Mouse (Mus musculus): Measurements from ENCODE around the gene RPS10-NUDT3. TPM values are rescaled to one million over a fixed set of nuclear protein-coding genes. Genes with fewer than 3 reads are reported as not detected.

RPS10-NUDT3 gene
- polyA plus RNA-seq, 1 experiment from 2014 or later: not detected

DNA sequence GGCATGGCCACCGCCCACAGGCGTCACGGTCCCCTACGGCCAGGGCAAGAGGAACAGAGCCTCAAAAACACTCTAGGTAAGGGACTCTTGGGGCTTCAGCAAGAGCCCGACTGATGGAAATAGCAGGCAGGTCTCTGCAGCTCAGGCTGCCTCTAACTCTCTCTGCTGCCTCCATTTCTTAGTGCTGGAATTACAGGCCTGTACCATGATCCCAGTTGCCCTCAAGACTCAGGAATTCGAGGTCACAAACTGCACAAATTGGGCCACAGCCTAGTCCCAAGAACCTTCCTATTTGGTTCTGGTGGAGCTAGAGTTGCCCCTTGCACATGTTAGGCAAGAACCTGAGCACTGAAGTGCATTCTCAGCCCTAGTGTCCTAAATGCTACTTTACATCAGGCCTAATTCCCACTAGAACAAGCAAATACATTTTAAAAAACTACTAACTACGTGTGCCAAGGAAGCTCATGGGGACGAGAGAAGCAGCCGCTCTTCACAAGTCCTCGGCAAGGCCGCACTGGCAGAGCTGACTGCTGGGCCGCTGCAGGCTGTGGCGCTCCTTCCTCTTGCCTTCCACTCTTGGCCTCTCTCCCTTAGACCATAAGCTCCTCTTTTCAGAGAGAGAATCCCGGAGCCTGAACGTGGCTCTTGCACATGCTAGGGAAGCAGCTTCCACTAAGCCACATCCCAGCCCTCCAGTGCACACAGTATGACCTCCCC lies 39.2 kb downstream of the RPS10-NUDT3 start:
- peaks cover 4% of the 10 kb centered on the region; the same call in 1 of the 2 replicates for H3K4me1 ChIP-seq
- peaks cover 65% of the 10 kb centered on the region for H3K36me3 ChIP-seq
- DNase-seq (ENCODE audit: low spot score): no peak
- no peak overlapping the region for H3K27ac ChIP-seq (replicated peaks)
- H3K4me3 ChIP-seq: no peak overlapping the region
- no peaks in the 10 kb centered on the region for H3K27me3 ChIP-seq (ENCODE audit: low read depth, poor library complexity, severe bottlenecking)
- H3K9me3 ChIP-seq (replicated peaks): no peaks in the 10 kb centered on the region
- WGBS: 92% methylated on average over 15 of the region's 15 CpGs

DNA sequence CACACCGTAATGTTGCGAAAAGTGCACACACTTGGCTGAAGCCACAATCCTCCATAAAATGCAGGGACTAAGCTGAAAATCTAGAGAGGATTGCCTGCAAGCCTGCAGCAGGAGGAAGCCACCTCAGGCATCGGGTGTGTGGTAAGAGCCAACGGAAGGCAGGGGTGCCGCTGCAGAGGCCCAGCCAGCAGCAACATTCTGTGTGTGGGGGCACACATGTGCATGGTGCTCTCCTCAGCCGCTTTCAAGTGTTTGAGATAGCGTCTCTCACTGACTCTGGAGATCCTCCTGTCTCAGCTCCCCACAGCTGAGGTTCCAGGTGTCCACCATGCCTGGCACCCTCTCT lies 42.5 kb downstream of the RPS10-NUDT3 start:
- Histone ChIP-seq H3K4me3 (no peak overlapping the region), H3K4me1 (peaks cover 6% of the 10 kb centered on the region), H3K27ac (replicated peaks) (no peak overlapping the region), H3K27me3 (ENCODE audit: low read depth, poor library complexity, severe bottlenecking) (no peaks in the 10 kb centered on the region), H3K9me3 (replicated peaks) (no peaks in the 10 kb centered on the region), H3K36me3 (peaks cover 98% of the 10 kb centered on the region)
- 93% methylated on average over 7 of the region's 7 CpGs for WGBS
- no peak for DNase-seq (ENCODE audit: low spot score)

DNA sequence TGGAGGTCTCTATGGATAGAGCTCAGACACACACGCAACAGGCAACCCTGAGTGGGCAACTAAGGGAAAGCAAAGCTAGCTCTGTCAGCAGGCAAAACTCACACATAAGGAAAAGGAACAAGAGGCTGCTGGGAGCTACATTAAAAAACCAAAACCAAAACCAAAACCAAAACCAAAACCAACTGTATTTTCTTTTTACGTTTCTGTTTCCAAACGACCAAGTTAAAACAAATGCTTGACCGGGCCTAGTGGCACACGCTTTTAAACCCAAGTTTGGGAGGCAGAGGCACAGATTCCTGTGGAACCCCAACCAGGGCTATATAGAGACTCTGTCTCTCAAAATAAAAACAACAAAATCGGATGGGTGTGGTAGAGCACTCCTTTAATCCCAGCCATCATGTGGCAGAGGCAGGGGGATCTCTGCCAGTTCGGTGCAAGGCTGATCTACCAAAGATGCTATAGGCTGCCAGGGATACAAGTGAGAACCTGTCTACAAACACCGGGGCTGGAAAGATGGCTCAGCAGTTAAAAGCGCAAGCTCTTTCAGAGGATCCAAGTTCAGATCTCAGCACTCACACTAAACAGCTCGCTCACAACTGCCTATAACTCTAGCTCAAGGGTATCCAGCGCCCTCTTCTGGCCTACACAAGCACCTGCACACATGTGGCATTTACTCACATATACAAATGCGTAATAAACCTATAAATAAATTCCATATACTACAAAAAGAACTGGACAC lies 43.0 kb downstream of the RPS10-NUDT3 start:
- WGBS: 90% methylated on average over 12 of the region's 12 CpGs
- DNase-seq (ENCODE audit: low spot score): no peak
- peaks cover 98% of the 10 kb centered on the region for H3K36me3 ChIP-seq

DNA sequence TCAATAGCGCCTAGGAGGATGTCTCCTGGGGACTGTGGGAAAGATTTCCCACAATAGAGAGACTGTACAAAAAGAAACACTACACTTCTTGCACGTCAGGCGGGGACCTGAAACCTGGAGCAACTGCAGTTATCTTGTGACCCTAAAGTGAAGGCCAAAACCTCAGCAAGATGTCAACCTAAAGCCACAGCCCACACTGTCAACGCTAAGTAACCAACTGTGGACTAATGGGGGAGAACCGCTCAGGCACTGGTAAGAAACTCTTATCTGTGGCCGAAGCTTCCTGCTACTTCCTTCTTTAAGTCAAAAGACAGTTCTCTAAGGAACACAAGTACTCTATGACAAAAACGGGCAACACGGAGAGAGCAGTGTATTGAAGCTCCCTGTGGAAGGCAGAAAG lies 46.8 kb downstream of the RPS10-NUDT3 start:
- no peak overlapping the region for H3K4me3 ChIP-seq
- H3K27me3 ChIP-seq (ENCODE audit: low read depth, poor library complexity, severe bottlenecking): no peaks in the 10 kb centered on the region
- no peak for DNase-seq (ENCODE audit: low spot score)
- peaks cover 100% of the 10 kb centered on the region for H3K36me3 ChIP-seq
- no peaks in the 10 kb centered on the region for H3K9me3 ChIP-seq (replicated peaks)
- 86% methylated on average over 8 of the region's 8 CpGs for WGBS
- no peak overlapping the region for H3K27ac ChIP-seq (replicated peaks)
- H3K4me1 ChIP-seq: peaks cover 16% of the 10 kb centered on the region

More for the DNA sequence above, 43.0 kb downstream of the RPS10-NUDT3 start:
- Histone ChIP-seq H3K4me3 (no peak overlapping the region), H3K9me3 (replicated peaks) (no peaks in the 10 kb centered on the region), H3K4me1 (peaks cover 12% of the 10 kb centered on the region), H3K27me3 (ENCODE audit: low read depth, poor library complexity, severe bottlenecking) (no peaks in the 10 kb centered on the region), H3K27ac (replicated peaks) (no peak overlapping the region)

DNA sequence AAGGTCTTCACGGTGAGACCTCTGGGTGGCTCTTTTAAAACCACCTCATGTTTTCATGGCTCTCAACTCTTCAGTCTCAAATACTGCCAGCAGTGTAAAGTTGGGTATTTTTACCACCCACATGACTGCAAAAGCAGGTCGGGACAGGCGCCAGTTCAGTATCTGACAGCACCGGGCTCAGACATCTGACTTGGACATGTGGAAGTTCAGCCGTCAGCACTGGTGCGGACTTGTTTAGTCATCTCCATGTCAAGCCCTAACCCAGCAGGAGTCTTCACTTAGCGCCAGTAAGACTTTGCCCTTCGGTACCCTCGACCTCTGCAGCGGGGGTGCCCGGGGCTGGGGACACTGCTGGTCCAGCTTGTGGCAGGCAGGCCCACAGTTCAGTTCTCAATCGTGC lies 47.8 kb downstream of the RPS10-NUDT3 start:
- H3K9me3 ChIP-seq (replicated peaks): no peaks in the 10 kb centered on the region
- no peak overlapping the region for H3K4me3 ChIP-seq
- WGBS: 81% methylated on average over 12 of the region's 12 CpGs
- 0 out of 2 replicates have a peak overlapping the region, but pooled peaks have one; percentile 13 for H3K27ac ChIP-seq (replicated peaks)
- H3K27me3 ChIP-seq (ENCODE audit: low read depth, poor library complexity, severe bottlenecking): no peaks in the 10 kb centered on the region
- no peak for DNase-seq (ENCODE audit: low spot score)
- peaks cover 16% of the 10 kb centered on the region for H3K4me1 ChIP-seq
- H3K36me3 ChIP-seq: peaks cover 100% of the 10 kb centered on the region

DNA sequence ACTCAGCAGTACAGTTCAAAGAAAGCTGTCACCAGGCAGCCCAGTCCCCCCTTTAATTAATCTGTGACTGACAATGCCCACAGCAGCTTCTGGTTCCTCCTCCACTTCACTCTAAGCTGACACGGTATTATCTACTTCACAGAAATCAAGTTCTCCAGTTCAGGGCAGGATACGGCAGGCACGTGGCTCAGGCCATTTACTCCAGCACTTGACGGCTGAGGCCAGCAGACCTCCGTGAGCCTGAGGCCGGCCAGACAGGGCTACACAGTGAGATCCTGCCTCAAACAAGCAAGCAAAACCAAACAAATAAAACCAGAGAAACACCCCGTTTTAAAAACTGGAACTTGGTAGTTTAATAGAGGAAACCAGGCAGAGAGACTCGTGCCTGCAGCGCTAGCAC lies 48.4 kb downstream of the RPS10-NUDT3 start:
- Histone ChIP-seq H3K9me3 (replicated peaks) (no peaks in the 10 kb centered on the region), H3K27me3 (ENCODE audit: low read depth, poor library complexity, severe bottlenecking) (no peaks in the 10 kb centered on the region), H3K4me1 (peaks cover 16% of the 10 kb centered on the region), H3K4me3 (no peak overlapping the region), H3K36me3 (peaks cover 100% of the 10 kb centered on the region), H3K27ac (replicated peaks) (0 out of 2 replicates have a peak overlapping the region, but pooled peaks have one; percentile 13)
- DNase-seq (ENCODE audit: low spot score): no peak
- 73% methylated on average over 9 of the region's 9 CpGs for WGBS

DNA sequence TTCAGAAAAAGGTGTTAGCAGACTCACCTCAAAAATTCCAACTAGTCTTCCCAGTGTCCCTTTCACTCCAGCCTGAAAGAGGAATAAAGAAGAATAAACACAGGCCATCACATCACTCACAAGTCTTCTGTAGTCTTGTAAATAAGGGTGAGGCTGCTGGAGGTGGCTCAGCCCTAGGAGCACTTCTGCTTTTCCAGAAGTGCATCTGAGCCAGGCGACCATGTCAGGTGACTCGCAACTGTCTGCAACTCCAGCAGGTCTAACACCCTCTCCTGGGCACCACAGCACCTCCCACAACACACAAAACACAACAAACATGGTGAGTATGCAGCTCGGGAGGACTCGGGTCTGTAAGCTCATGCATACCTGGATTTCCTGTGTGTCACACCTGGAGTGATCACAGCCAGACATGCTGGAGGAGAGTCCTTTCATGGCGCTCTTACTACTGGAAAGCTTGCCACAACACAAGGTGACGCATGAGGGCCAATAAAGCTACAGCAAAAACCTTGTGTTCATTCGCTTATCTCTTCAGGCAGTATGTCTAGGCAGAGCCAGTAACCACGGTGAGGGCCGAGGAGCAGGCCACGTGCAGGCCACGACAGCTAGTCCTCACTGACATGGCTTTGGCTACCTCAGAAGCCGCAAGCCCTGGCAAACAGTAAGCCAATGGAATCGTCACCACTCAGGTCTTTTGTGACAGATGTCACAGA lies 51.7 kb downstream of the RPS10-NUDT3 start:
- H3K4me3 ChIP-seq: no peak overlapping the region
- no peak for DNase-seq (ENCODE audit: low spot score)
- 93% methylated on average over 13 of the region's 13 CpGs for WGBS
- no peak overlapping the region for H3K27ac ChIP-seq (replicated peaks)
- H3K9me3 ChIP-seq (replicated peaks): no peaks in the 10 kb centered on the region
- H3K36me3 ChIP-seq: peaks cover 100% of the 10 kb centered on the region
- H3K4me1 ChIP-seq: peaks cover 16% of the 10 kb centered on the region
- H3K27me3 ChIP-seq (ENCODE audit: low read depth, poor library complexity, severe bottlenecking): no peaks in the 10 kb centered on the region

DNA sequence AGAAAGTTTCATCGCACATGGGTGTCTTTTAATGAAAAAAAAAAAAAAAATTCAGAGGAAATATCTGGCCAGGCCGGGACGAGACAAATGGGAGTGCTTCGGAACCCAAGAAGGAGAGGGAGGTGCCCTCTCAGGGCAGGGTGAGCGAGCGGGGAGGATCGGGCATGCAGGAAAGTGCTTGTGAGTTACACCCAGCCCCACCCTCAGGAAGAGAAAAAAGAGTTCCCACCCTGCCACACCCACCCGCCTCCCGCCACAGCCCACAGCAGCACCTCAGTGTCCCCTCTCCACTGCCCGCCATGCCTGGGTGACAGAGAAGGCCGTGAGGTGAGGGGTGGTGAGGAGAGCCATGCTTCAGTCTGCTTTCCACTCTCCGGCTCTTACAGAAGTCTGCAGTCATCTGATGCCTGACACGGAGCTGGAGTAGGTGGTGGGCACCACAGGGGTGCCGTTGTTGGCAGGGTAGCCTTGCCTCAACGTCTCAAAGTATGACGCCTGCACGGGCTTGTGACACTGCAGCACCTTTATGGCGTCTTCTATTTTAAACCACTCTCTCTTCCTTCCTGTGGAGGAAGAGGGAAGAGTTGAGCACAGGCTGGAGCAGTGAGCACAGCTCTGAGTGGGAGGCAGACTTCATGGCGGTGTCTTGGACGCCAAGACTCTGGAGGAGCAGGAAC lies 54.5 kb downstream of the RPS10-NUDT3 start:
- Histone ChIP-seq H3K36me3 (peaks cover 98% of the 10 kb centered on the region), H3K9me3 (replicated peaks) (no peaks in the 10 kb centered on the region), H3K4me1 (no peaks in the 10 kb centered on the region), H3K27me3 (ENCODE audit: low read depth, poor library complexity, severe bottlenecking) (no peaks in the 10 kb centered on the region), H3K4me3 (no peak overlapping the region), H3K27ac (replicated peaks) (no peak overlapping the region)
- 90% methylated on average over 20 of the region's 20 CpGs for WGBS
- DNase-seq (ENCODE audit: low spot score): no peak

DNA sequence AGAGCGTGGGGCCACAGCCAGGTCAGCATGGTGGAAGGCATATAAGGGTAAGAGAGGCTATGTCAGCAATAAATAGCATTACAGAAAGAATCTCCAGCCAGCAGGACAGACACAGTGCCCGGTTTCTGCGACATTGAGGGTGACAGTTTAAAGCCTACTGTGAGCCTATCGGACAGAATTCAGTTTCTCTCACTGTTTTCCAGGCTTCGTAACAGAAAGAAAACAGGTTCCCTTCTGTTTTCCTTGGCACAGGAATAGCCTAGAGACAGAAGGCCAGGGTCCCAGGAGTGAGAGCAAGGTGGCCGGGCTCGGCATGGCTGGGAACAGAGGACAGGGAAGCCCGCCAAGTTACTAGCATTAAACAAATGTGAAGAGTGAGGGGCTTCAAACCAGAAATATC lies 55.2 kb downstream of the RPS10-NUDT3 start:
- H3K27me3 ChIP-seq (ENCODE audit: low read depth, poor library complexity, severe bottlenecking): no peaks in the 10 kb centered on the region
- WGBS: 96% methylated on average over 8 of the region's 8 CpGs
- H3K4me1 ChIP-seq: no peaks in the 10 kb centered on the region
- H3K9me3 ChIP-seq (replicated peaks): no peaks in the 10 kb centered on the region
- H3K36me3 ChIP-seq: peaks cover 98% of the 10 kb centered on the region
- DNase-seq (ENCODE audit: low spot score): no peak
- no peak overlapping the region for H3K27ac ChIP-seq (replicated peaks)
- H3K4me3 ChIP-seq: no peak overlapping the region

DNA sequence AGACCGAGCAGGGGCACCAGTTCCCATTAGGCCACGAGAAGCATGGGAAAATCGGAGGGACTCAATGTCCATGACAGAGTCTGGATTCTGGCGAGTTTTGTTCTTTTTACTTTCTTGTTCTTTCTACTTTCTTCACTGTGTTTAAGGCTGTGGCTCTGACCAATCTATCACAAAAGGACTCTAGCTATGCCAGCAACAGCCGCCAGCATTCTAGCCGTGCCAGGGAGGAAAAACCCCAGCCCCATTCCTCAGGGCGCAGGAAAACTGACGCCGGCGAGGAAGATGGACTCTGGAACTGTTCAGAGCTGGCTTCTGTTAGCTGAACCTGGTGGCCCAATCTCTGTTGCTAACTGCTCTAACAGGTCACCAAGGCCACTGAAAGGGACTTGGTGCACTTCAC lies 56.5 kb downstream of the RPS10-NUDT3 start:
- no peaks in the 10 kb centered on the region for H3K4me1 ChIP-seq
- no peaks in the 10 kb centered on the region for H3K9me3 ChIP-seq (replicated peaks)
- 91% methylated on average over 10 of the region's 10 CpGs for WGBS
- H3K4me3 ChIP-seq: no peak overlapping the region
- no peak for DNase-seq (ENCODE audit: low spot score)
- peaks cover 97% of the 10 kb centered on the region for H3K36me3 ChIP-seq
- no peaks in the 10 kb centered on the region for H3K27me3 ChIP-seq (ENCODE audit: low read depth, poor library complexity, severe bottlenecking)
- H3K27ac ChIP-seq (replicated peaks): no peak overlapping the region

DNA sequence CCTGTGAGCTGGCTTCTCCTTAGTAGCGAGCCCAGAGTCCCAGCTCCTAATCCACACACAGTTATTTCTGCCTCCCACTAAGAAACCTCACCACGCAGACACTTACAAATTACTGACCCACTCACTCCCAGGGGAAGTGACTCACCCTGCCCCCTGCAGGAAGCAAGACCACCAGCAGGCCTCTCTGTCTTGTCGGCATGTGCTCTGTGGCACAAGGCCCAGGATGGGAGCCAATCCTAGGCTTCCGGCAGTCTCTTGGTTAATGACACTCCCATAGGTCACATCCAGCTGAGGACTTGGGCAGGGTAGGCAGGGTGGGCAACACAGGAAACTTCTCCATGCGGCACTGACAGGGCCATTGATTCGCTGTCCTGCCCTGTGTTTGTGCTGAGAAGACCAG lies 57.6 kb downstream of the RPS10-NUDT3 start:
- Histone ChIP-seq H3K9me3 (replicated peaks) (no peaks in the 10 kb centered on the region), H3K27me3 (ENCODE audit: low read depth, poor library complexity, severe bottlenecking) (no peaks in the 10 kb centered on the region), H3K27ac (replicated peaks) (no peak overlapping the region), H3K4me3 (no peak overlapping the region), H3K36me3 (peaks cover 95% of the 10 kb centered on the region), H3K4me1 (no peaks in the 10 kb centered on the region)
- DNase-seq (ENCODE audit: low spot score): no peak
- 84% methylated on average over 6 of the region's 6 CpGs for WGBS

DNA sequence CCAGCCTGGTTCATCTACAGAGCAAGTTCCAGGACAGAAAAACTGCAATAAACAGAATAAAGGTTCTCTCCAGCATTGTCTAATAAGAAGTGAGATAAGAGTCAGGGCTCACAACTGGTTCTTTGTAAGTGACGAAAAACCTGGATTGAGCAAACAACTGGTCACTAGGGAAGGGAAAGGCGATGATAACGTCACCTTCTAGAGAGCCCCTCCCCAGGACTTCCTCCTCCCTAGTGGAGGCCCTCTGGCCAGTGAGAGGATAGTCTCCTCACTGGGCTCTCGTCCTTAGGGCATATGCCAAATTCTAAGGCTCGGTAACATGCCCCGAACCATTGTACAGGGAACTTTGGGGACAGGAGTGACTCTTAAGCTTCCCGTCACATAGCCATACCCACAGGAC lies 59.0 kb downstream of the RPS10-NUDT3 start:
- Histone ChIP-seq H3K36me3 (peaks cover 83% of the 10 kb centered on the region), H3K27me3 (ENCODE audit: low read depth, poor library complexity, severe bottlenecking) (no peaks in the 10 kb centered on the region), H3K4me1 (no peaks in the 10 kb centered on the region), H3K27ac (replicated peaks) (no peak overlapping the region), H3K4me3 (no peak overlapping the region), H3K9me3 (replicated peaks) (no peaks in the 10 kb centered on the region)
- 94% methylated on average over 7 of the region's 7 CpGs for WGBS
- DNase-seq (ENCODE audit: low spot score): no peak

Data from midbrain, embryonic 10.5 days (tissue).